Mouse (Mus musculus) liver, embryonic 14.5 days (tissue): Measurements from ENCODE around the gene Limd2. TPM values are rescaled to one million over a fixed set of nuclear protein-coding genes. Genes with fewer than 3 reads are reported as not detected.

Experiments
- ATAC-seq: fragments of 200-750 bp; cut with Nextera tagmentation; 2 replicates; pipeline ENCODE4 v1.8.0; 2017; ENCODE audit warnings: moderate number of reproducible peaks, mild to moderate bottlenecking, moderate library complexity; ENCODE audit not compliant: insufficient read depth
- DNase-seq, 3 experiments: peaks; one replicate each; pipeline ENCODE4 v3.0.0-alpha.2; 2012 to 2013; ENCODE audit warnings: low read depth in 3 of 3, low spot score in 3 of 3
- H3K27ac ChIP-seq: fragments of 300-500 bp; sonication (generic); 2 replicates; pipeline ENCODE4 v1.5.1; 2014; ENCODE audit warnings: moderate library complexity, mild to moderate bottlenecking, control low read depth, inconsistent platforms
- H3K27me3 ChIP-seq: fragments of 300-500 bp; sonication (generic); 2 replicates; pipeline ENCODE4 v1.6.1; 2014; ENCODE audit warnings: mild to moderate bottlenecking, low read length, moderate library complexity; ENCODE audit not compliant: control insufficient read depth, insufficient read depth
- H3K36me3 ChIP-seq: fragments of 300-500 bp; sonication (generic); replicated peaks from 2 replicates; pipeline ENCODE4 v1.6.1; 2014; ENCODE audit warnings: low read depth; ENCODE audit not compliant: control insufficient read depth, insufficient read depth
- H3K4me1 ChIP-seq, 2 experiments: fragments of 200-500 bp in 1 of 2; fragments of 300-500 bp in 1 of 2; sonication (generic) in 1 of 2; replicated peaks; 2 replicates each; pipeline ENCODE4 v1.6.1; 2012 to 2014; ENCODE audit warnings: antibody characterized with exemption in 1 of 2, inconsistent platforms in 1 of 2, low read length in 1 of 2; ENCODE audit not compliant: control insufficient read depth in 2 of 2, insufficient read depth in 2 of 2
- H3K4me2 ChIP-seq: fragments of 300-500 bp; sonication (generic); 2 replicates; pipeline ENCODE4 v1.6.1; 2014; ENCODE audit warnings: low read depth, mild to moderate bottlenecking, control low read depth, moderate library complexity
- H3K4me3 ChIP-seq, 2 experiments: fragments of 200-500 bp in 1 of 2; fragments of 300-500 bp in 1 of 2; sonication (generic) in 1 of 2; 2 replicates each; pipeline ENCODE4 v1.5.1; 2012 to 2014; ENCODE audit warnings: low read depth in 2 of 2, low read length in 2 of 2, mild to moderate bottlenecking in 2 of 2, control low read depth in 1 of 2, inconsistent platforms in 1 of 2, moderate library complexity in 1 of 2; ENCODE audit not compliant: insufficient read depth in 1 of 2
- H3K9ac ChIP-seq: fragments of 300-500 bp; sonication (generic); replicated peaks from 2 replicates; pipeline ENCODE4 v1.6.1; 2014; ENCODE audit warnings: mild to moderate bottlenecking, control low read depth, moderate library complexity
- H3K9me3 ChIP-seq: fragments of 300-500 bp; sonication (generic); 2 replicates; pipeline ENCODE4 v1.6.1; 2016; ENCODE audit warnings: low read length, mixed read lengths; ENCODE audit not compliant: control insufficient read depth
- CTCF ChIP-seq: IDR thresholded peaks from 2 replicates; pipeline ENCODE4 v1.5.1; 2016; ENCODE audit warnings: antibody characterized with exemption, low read depth, control low read depth
- EP300 ChIP-seq: IDR thresholded peaks from 2 replicates; pipeline ENCODE4 v1.6.1; 2016; ENCODE audit warnings: antibody characterized with exemption, low read depth
- WGBS: fragments of 180-500 bp; shearing (Covaris S2); extraction: QIAGEN DNeasy Blood & Tissue Kit; methylation state at CpG from one replicate; pipeline ENCODE4 v1.1.7; 2014; ENCODE audit not compliant: insufficient replicate concordance; 5-methylcytosine and 5-hydroxymethylcytosine counted together
- polyA plus RNA-seq, 2 experiments: library from polyadenylated mRNA; depleted of rRNA in 1 of 2; stranded (reverse) in 1 of 2; unstranded in 1 of 2; fragments of >200 nt; fragmentation: Nextera tagmentation in 1 of 2; extraction: Ambion mirVana in 1 of 2; gene quantifications; 2 replicates each; pipeline versions ENCODE4 v1.2.1 to v1.2.3; 2012 to 2014

Limd2 gene
- polyA plus RNA-seq, 2 experiments, result 26.7 to 59.4 TPM

DNA sequence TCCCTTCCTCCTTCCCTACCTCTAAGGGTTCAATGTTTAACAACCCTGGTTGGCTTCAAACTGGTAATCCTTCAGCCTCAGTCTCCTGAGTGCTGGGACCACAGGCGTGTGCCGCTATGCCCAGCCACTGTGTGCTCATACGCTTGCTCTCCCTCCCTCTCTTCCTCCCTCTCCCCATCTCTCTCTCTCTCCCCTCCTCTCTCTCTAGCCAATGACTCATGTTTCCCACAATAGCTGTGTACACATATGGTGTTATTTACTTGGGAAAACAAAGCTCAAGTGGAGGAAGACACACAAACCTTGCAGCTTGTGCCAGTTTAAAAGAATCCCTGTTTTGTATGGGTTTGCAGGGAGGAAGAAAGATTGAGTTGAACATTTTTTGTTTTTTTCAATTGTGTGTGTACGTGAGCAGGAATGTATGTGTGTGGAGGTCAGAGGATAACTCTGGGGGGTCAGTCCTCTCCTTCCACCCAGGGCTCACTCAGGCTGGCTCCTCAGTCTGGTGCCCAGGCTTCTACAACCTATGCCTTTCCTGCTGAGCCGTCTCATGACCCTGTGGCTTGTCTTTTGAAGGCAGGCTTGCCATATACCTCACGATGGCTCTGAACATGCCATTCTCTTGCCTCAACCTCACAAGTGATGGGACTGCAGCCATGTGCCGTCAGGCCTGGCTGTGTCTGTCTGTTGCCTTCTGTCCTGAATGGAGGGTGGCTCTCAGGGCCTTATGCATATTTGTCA is 19.2 kb upstream of the Limd2 start:
- ATAC-seq (no peak), DNase-seq (no peak)
- Histone ChIP-seq H3K4me3 (no peak overlapping the region), H3K27ac (no peak overlapping the region), H3K36me3 (no peaks in the 10 kb centered on the region), H3K9me3 (no peaks in the 10 kb centered on the region), H3K4me2 (no peak overlapping the region), H3K4me1 (peaks cover 20 to 26% of the 10 kb centered on the region in 2 experiments), H3K27me3 (no peaks in the 10 kb centered on the region), H3K9ac (no peak overlapping the region)
- TF ChIP-seq CTCF, result no peak
- TF ChIP-seq EP300, result no peak
- WGBS, result 64% methylated on average over 7 of the region's 7 CpGs

DNA sequence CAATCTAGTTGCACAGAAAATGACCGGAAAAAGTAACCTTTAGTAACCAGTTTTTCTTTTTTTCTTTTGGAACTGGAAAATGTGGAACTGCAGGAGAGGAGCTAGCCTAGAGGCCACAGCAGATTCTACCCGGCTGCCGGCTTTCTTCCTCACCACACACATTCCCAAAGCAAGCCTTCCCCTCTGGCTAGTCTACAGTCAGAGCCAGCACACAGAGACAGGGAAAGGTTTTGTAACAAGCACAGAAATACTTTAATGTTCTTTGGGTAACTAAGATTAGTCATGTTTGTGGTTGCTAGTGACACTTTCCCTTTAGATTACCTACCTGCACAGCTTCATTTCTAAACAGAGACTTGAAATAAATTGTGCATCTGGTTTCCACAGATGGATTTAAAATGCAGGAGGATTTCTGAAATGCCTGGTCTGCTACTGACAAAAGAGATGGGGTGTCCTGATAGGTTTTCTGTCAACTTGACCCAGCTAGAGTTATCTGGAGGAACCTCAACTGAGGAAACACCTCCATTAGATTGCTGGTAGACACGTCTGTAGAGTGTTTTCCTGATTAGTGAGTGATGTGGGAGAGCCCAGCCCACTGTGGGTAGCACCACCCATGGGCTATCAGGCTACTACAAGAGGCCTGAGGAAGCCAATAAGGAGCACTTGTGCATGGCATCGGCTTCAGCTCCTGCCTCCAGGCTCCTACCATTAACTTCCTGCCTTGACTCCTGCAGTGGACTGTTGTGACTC is 17.5 kb upstream of the Limd2 start:
- H3K9me3 ChIP-seq, result no peaks in the 10 kb centered on the region
- peak overlapping the region; percentile 48 for H3K27ac ChIP-seq
- peak in 1 of 3 experiments; percentile 41 for DNase-seq
- no peaks in the 10 kb centered on the region for H3K36me3 ChIP-seq
- peaks cover 20 to 26% of the 10 kb centered on the region in 2 experiments for H3K4me1 ChIP-seq
- H3K9ac ChIP-seq, result no peak overlapping the region
- peak overlapping the region; percentile 47 for H3K4me2 ChIP-seq
- no peaks in the 10 kb centered on the region for H3K27me3 ChIP-seq
- no peak overlapping the region for H3K4me3 ChIP-seq
- peak; percentile 95 for ATAC-seq
- WGBS, result 49% methylated on average over 5 of the region's 5 CpGs
- 0 out of 2 replicates have a peak, but pooled peaks have one; percentile 31 for TF ChIP-seq EP300
- peak; percentile 29; the same call in 1 of the 2 replicates for TF ChIP-seq CTCF

- Histone ChIP-seq H3K4me2 (no peak overlapping the region), H3K9me3 (no peaks in the 10 kb centered on the region), H3K4me1 (peaks cover 20 to 30% of the 10 kb centered on the region in 2 experiments), H3K27me3 (no peaks in the 10 kb centered on the region), H3K36me3 (no peaks in the 10 kb centered on the region), H3K4me3 (no peak overlapping the region), H3K9ac (no peak overlapping the region), H3K27ac (no peak overlapping the region)
- no peak for TF ChIP-seq EP300
- TF ChIP-seq CTCF, result no peak
- WGBS, result 45% methylated on average over 5 of the region's 5 CpGs
- ATAC-seq (no peak), DNase-seq (no peak)
Measured at GRCm38 (mm10) chr11:106176372-106176771, 15.7 kb upstream of the Limd2 start.

DNA sequence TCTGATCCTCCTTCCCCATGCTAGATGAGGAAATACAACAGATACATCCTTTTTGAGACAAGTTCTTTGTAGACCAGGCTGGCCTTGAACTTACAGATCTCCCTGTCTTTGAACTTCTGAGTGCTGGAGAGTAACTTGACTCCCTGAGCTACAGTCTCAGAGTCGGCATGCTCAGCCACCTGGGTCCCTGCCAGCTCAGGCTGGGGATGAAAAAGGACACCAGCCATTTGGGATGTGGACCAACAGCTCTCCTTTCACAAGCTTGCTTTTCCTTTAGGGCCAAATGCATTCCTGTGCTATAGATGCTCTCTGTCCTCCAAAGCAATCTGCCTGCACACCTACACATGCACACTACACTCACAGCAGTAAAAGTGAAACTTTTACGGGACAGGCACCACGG is 14.4 kb upstream of the Limd2 start:
- H3K9me3 ChIP-seq, result no peaks in the 10 kb centered on the region
- TF ChIP-seq EP300 (no peak), CTCF (no peak)
- ATAC-seq (no peak), DNase-seq (no peak)
- peaks cover 20 to 30% of the 10 kb centered on the region in 2 experiments for H3K4me1 ChIP-seq
- no peak overlapping the region for H3K4me3 ChIP-seq
- H3K9ac ChIP-seq, result no peak overlapping the region
- H3K27ac ChIP-seq, result no peak overlapping the region
- no peaks in the 10 kb centered on the region for H3K36me3 ChIP-seq
- 63% methylated on average over 3 of the region's 3 CpGs for WGBS
- H3K4me2 ChIP-seq, result no peak overlapping the region
- H3K27me3 ChIP-seq, result no peaks in the 10 kb centered on the region

- Histone ChIP-seq H3K9ac (no peak overlapping the region), H3K4me3 (no peak overlapping the region), H3K27me3 (no peaks in the 10 kb centered on the region), H3K4me2 (no peak overlapping the region), H3K36me3 (no peaks in the 10 kb centered on the region), H3K27ac (no peak overlapping the region), H3K9me3 (no peaks in the 10 kb centered on the region), H3K4me1 (peaks cover 20 to 27% of the 10 kb centered on the region in 2 experiments)
- ATAC-seq, result no peak
- WGBS, result 78% methylated on average over 5 of the region's 5 CpGs
- DNase-seq, result no peak
- TF ChIP-seq EP300, result no peak
- no peak for TF ChIP-seq CTCF
Measured at GRCm38 (mm10) chr11:106174372-106174771, 13.7 kb upstream of the Limd2 start.
